Mouse (Mus musculus): ENCODE measurements around the gene Thtpa.

DNA sequence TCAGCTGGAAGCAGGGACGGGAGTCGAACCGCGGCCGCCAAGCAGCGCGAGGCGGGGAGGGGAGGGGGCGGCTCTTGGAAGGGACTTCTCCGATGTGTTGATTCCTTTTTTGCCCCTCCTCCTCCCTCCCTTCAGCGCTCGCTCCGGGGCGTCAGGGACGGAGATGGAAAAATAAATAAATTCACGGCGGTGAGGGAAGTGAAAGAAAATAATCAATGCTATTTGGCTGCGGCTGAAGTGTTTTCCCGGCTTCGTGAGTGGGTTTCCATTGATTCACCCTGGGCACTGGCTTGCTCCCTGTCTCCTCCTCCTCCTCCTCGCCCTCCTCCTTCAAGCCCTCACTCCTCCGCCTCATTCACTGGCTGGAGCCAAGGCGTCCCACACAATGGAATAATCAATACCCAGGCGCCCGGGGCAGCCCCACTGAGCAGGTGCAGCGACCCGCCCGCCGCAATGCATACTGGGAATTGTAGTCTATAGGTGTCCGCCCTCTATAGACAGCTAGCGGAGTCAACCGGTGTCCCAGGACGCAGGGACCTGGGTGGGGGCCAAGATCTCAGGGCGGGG is 2.5 kb upstream of the Thtpa start, which contains the start of gene Zfhx2:
- no peak for TF ChIP-seq GATA1 (IDR thresholded peaks at IDR 0.05; ENCODE audit: low read length)
- TF ChIP-seq TAL1 (IDR thresholded peaks at IDR 0.05; ENCODE audit: low read length), result no peak

All from erythroblast, embryonic 14.5 days (primary cell).